Mouse (Mus musculus) gastrocnemius, postnatal 36 days (tissue): ENCODE measurements around the gene Rbfox3. TPM values are rescaled to one million over a fixed set of nuclear protein-coding genes. Genes with fewer than 3 reads are reported as not detected.

Experiments
- DNase-seq, 2 experiments: peaks; one replicate each; pipeline ENCODE4 v3.0.0; 2022
- intact Hi-C: fragments of 180-260 bp; cut with DNase I; formaldehyde crosslinking; loops from one replicate; pipeline ENCODE4 v1.15.1; 2025
- total RNA-seq, 2 experiments: library from RNA; stranded (reverse); gene quantifications; 2 replicates each; pipeline ENCODE4 v1.2.3; 2021

Gene Rbfox3
- total RNA-seq, 2 experiments from 2014 or later = 0.37 TPM; not detected in 1

DNA sequence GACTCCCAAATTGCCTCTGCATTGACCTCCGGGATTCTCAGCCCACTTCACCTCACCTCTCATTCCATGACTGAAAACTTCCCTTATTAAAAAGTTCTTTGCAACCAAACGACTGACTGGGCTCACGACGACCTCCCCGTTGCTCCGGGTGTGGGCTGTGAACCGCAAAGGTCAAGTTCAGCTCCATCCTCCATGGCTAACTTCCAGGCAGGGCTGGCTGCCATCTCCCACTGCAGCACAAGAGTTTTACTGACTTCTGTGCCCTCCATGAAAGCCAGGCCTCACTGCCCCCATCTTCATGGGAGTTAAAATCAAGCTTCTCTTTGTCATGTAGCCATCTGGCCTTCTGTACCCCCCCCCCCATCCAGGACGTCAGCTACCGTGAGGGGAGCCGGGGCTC, 273.7 kb downstream of the Rbfox3 start:
- no peak for DNase-seq
- intact Hi-C loops = no loop called here

DNA sequence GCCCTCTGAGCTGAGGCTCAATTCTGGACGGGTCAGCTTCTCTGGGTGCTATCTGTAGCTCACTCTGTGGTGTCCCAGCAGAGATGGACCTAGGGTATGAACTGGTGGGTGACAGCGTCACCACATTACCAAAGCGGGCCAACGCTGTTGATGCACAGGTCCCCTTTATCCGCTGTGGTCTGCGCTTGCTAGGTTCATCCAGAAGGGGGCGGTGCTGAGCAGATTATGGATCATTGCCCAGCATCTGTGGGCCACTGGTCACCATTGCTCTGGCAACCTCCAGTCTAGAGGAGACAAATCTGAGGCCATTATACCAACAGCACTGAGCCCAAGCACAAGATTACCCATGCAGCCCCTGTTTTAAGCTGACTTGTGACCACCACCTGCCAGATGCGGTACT, 276.8 kb downstream of the Rbfox3 start:
- intact Hi-C loops = no loop called here
- no peak for DNase-seq

DNA sequence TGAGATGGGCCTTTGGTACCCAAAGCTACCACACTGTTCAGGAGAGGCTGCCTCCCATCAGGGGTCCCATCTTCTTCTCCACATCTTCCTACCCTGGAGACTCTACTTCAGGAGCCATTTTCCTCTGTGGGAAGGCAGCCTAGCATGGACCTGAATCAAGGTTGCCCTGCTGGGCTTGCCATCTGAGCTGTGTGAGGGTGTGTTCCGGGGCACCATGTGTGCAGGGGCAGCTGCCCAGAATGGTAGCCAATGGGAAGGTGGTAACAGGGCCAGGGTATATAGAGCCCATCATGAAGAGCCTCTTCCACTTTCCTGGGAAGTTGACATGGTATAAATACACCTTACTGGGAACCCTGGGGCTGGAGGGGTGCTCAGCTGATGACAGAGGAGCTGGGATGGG, 281.7 kb downstream of the Rbfox3 start:
- no peak for DNase-seq
- intact Hi-C loops = no loop called here

DNA sequence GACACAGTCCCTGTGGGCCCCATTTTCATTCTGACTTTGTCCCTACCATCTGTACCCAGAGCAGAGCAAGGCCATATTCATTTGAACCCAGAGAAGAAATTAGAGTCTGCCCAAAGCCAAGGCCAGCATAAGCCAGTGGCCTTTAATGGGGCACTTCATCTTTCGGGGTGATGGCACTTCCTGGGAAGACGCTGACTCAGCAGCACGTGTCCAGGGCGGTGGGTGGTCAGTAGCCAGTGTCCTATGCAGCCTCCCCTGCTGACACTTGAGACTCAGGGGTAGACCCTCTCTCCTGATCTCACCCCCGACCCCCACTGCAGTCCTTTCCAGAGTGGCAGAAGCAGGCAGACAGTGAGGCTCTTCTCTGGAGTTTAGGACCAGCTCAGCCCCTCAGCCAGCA, 283.9 kb downstream of the Rbfox3 start:
- intact Hi-C loops = no loop called here
- DNase-seq = no peak

DNA sequence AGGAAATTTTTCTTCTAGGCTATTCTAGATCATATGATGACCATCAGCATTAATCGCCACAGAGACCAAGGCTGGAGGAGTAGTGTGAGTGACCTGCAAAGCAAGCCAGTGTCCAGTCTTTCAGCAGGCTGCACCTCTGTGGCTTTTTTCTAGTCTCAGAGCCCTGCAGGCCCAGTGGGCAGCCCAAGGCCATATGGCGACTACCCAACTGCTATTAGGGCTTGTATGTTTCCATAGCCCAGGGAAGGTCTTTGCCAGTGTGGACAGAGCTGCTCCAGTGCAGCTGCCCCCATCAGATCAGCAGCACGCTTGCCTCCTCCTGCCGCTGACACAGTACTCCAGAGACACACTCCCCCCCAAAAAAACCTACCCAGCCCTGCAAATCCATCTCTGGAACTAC, 290.5 kb downstream of the Rbfox3 start:
- DNase-seq = no peak
- intact Hi-C loops = no loop called here

DNA sequence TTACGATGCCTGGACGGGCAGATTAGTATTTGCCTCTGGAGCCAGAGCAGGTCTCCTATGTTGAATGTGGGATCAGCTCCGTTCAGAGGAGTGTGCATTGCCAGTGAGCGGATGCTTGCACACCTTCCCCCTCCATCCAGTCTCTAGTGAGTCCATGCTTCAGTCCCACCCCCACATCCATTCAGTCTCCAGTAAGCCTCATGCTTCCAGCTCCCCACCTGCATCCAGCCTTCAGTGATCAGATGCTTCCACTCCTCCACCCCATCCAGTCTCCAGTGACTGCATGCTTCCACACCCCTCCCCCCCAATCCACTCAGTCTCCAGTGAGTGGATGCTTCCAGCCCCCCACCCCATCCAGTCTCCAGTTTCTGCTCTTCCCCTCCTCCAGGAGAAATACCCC, 297.3 kb downstream of the Rbfox3 start:
- intact Hi-C loops = no loop called here
- DNase-seq = no peak

DNA sequence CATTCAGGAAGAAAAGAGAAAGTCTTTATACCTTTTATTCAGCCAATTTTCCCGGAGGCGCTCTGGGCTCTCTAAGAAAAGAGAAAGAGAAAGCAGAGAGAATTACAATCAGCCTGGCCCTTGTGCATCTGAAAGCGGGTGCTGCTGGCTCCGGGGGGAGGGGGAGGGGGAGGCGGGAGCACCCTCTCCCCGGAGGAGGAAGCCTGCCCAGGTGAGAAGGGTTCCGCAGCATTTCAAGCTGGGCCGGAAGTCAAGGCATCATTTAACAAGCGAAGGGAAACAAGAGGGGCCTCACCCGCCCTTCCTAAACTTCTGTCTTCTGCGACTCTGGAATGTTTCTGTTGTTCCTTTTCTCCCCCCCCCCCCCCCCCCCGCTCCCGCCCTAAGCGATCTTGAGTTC, 301.3 kb downstream of the Rbfox3 start:
- intact Hi-C loops = no loop called here
- no peak for DNase-seq

DNA sequence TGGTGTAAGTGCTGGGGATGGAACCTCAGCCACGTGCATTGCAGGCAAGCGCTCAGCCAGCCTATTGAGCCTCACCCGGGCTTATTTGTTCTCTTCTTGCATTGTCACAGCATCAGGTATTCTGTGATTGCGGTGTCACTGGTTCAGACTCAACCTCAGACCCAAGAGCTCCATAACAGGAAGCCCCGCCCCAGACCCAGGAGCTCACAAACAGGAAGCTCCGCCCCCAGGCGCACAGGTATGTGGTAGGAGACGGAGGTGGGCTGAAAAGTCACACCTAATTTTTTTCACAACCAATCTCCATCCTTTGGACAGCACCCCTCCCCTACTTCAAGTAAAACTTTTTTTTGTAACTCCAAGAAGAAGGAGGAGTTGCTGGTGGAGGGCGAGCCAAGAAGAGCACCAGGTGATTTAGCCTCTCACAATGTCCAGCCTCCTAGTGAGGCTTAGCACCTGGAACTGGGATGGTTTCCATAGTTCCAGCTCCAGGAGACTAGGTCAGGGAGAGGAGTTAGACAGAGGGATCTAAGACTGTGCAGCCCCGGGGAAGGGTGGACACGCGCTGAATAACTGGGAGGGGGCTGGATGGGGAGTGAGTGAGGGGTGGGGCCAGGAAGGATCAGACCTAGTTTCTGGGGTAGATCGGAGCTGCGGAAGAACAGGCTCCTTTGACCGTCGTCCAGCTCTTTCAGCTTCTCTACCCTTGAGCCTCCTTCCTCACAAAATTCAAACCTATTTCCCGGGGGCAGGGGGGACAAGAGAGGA, 302.0 kb downstream of the Rbfox3 start:
- intact Hi-C loops = no loop called here
- no peak for DNase-seq

DNA sequence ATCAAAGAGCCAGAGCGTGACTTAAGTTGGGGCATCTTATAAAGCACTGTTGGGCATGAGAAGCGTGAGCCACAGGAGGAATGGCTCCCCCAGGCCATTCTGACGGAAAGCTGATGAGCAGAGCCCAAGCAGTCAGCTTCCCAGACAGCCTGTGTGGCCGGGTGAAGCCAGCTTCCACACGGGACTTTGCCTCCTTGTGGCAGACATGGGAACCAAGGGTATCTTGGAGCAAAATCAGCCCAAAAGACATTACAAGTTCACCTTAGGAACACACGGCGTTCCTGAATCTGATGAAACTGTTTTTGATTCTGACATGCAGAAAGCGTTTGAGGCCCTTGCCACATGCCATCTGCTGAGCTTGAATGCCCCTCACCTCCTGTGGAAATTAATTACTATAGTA, 303.5 kb downstream of the Rbfox3 start:
- DNase-seq = no peak
- intact Hi-C loops = no loop called here

DNA sequence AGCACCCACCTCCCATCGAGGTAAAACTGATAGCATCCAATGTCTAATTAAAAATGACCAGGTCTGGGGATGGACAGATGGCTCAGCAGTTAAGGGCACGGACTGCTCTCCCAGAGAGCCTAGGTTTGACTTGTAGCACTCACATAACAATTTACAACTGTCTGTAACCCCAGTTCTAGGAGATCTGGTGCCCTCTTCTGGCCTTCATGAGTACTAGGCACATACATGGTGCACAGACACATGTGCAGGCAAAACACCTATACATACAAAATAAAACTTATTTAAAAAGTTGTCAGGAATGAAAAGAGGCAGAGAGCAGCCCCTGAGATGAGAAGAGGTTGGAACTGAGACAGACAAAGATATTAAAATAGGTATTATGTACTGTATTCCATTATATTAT, 305.8 kb downstream of the Rbfox3 start:
- DNase-seq = no peak
- intact Hi-C loops = no loop called here

DNA sequence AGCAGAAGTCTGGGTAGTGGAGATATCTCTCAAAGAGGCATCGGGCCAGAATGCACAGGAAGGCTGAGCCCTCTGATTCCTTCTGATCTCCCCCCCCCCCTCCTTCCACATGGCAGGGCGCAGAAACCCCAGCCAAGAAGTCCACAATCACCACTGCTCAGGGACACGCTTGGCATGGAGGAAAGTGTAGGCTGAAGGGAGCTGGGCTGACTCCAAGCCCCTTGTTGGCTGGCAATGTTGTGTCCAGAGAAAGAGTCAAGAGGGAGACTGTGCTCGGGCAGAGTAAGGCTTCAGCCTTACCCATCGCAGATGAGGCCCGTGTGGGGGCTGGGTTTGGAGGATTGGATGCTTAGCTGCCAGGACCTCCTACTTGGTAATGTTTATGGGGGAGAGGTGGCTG, 307.2 kb downstream of the Rbfox3 start:
- intact Hi-C loops = no loop called here
- DNase-seq = no peak

DNA sequence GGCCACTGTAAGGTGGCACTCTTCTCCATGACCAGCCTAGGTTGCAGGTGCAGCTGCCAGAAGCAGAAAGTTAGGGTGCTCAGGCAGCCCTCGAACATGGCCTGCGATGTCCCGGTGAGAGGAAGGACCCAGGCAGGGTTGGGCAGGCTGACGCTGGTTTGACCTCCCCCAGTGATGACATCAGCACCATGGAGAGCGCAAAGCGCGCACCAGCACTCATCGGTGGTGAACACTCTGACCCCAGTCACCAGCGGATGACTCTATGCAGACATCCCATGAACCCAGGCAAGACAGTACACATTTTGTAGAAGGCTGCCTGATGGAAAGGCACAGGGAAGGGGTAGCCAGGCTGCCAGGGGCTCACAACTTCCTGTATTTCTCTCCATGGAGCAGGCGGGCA, 308.3 kb downstream of the Rbfox3 start:
- intact Hi-C loops = no loop called here

DNA sequence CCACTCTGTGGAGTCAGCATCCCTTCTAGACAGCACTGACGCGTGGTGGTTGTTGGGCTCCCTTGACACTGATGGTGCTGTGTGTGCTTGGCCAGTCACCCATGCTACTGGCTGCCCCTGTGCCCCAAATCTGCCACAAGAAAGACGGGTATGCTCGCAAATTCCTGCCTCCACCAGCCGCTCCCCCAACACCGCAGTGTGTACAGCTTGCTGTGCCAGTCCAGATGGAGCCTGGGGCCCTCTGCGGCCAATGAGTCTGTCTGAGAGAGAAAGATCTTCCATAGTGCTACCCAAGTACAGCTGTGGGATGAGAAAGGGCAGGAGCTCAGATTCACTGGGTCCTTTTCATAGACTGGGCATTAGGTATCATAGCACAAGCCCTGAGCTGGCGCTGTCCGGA, 309.9 kb downstream of the Rbfox3 start:
- intact Hi-C loops = no loop called here
- DNase-seq = no peak

More for the DNA sequence above, 308.3 kb downstream of the Rbfox3 start:
- DNase-seq = no peak

DNA sequence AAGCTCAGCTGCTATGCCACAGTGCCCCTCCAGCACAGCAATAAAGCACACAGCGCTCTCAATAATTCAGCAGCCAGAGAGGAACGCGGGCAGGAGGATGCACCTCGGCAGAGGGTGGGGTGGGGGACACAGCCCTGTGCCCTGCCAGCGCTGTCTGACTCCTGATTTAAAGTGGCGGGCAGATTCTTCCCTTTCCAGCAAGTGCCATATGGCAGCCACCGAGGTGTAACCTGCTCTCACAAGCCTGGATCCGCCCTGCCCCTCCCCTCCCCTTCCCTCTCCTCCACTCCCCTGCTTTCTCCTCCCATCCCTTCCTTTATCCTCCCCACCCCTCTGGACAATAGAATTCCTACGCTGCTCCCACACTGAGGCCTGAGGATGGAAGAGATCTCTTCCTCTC, 311.2 kb downstream of the Rbfox3 start:
- intact Hi-C loops = no loop called here
- no peak for DNase-seq

DNA sequence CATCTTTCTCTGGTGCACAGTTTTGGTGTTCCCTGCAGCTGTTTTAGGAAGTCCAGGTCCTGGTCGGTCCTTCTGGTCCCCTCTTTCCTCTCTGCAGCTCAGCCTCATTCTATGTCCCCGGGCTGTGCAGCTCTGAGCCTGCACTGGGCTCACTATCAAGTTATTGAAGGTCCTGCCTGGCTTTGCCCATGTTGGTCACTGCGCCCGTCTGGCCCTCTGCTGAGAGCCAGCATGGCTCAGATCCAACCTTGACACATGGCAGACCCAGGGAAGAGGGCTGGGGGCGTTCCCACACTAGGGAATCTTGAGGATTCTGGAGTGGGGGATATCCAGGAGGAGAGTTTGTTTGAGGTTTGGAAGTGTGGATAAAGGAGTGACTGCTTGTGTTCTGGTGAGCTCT, 312.7 kb downstream of the Rbfox3 start:
- intact Hi-C loops = no loop called here

DNA sequence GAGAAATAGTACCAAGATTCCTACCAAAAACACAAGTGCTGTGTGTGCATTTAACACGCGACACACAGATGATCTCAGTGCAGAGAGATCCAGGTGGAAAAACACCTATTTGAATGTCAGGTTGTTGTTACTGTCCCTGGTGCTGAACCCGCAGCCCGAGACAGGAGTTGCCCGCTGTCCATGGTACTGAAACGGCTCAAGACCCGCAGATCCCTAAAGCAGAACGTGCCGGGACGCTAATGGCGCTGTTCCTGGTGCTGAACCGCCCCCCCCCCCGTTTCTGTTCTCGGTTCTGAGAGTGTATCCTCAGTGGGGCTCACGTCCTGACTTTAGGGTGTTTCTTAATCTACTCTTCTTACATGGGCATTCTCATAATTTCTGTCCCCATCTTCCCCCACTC, 326.6 kb downstream of the Rbfox3 start:
- intact Hi-C loops = no loop called here

More for the DNA sequence above, 312.7 kb downstream of the Rbfox3 start:
- no peak for DNase-seq

DNA sequence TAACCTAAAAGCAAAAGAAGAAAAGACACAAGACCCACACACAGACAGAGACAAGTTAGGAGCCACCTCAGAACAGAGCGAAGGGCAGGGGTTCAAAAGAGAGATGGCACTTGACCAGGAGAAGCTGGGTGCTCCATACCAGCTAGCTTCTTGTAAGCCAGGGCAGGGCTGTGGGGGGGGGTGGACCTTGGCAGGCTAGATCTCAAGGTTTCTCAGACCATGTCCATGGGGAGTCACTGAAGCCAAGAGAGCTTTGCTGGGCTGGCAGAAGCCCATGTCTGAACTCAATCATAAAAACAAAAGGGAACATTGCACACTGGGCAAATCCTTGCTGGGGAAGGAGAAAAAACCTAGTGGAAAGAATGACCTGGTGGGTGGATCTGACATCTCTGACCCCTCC, 327.4 kb downstream of the Rbfox3 start:
- DNase-seq = no peak
- intact Hi-C loops = no loop called here

More for the DNA sequence above, 326.6 kb downstream of the Rbfox3 start:
- peak; percentile 44 to 55 for DNase-seq

DNA sequence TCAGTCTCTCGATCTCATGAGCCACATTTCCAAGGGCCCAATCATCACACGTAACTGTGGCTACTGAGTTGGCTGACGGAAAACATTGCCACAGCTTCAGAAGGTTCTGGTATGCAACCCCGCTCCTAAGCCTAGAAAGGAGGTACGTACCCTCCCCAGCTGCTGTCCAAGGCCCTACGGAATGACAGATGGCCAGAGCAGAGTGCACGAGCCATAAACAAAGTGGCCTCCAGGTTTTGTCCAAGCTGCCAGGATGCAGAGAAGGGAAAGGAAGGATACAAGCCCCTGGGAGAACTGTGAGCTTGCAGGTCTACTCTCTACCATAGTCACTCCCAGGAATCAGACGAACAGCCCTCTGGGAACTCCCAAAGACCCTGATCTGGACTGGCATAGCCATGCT, 327.8 kb downstream of the Rbfox3 start:
- no peak for DNase-seq
- intact Hi-C loops = no loop called here

DNA sequence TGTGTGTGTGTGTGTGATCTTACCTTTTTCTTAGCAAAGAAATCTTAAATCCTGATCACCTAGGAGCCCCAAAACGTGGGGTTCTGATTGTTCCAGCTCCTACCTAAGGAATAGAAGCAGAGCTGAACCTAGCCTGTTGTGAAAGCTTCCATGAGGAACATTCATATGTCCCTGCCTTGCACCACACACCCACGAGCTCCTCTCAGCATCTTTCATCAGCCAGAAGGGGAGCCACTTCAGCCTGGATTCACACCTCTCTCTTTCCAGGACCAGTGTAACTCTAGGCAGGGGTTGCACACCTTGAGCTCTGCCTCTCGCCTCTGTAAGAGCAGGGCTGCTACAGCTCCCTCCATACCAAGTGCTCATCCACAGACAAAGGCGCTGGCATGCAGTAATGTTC, 330.4 kb downstream of the Rbfox3 start:
- intact Hi-C loops = no loop called here
- no peak for DNase-seq

DNA sequence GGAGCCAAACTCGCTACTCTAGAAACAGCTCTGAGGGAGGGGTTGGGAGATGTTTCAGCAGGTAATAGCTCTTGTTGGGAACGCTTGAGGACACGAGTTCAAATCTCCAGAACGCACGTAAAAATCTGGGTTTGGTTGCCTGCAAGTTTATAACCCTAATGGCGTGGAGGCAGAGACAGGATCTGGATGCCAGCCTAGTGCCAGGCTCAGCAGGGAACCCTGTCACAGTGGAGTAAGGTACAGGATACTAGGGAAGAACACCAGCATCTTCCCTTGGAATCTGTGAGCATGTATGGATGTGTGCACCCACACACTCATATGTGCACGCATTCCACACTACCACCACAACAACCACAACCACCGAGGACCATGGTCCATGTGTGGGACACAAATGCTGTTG, 331.8 kb downstream of the Rbfox3 start:
- intact Hi-C loops = no loop called here
- no peak for DNase-seq

DNA sequence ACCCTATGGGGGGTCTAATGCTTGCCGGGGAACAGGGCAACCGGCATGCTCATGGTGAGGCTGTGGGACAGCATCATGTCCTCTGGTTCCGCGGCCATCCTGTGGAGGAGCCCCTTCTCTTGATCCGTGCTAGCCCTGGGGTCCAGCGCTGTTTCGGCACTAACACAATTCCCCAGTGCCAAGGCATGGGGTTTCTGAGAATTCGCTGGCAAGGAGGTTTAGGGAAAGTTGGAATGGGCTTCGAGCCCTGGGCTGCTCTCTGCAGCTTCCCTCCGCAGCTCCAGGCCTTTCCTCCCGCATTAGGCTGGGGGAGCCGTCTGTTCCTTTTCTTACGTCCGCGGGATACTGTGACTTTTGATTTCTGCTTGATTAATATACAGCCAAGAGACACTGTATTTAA, 334.1 kb downstream of the Rbfox3 start:
- intact Hi-C loops = no loop called here
- DNase-seq = no peak

DNA sequence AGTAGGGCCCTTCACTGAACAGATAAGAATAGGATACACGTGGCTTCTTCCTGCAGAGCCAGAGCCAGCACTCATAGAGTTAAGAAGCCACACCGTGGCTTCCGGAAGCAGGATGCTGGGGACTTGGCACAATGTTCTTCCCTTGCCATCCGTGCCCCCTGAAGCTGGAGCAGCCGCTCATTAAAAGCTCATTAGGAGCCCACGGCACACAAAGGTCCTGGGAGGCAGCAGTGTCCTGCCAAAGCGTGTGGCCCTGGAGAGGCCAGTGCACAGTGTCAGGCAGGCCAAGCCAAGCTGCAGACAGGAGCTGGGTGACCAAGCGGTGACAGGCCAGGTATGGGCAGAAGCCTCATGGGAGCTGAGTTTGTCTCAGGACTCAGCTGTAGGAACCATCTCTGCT, 334.8 kb downstream of the Rbfox3 start:
- intact Hi-C loops = no loop called here
- no peak for DNase-seq

DNA sequence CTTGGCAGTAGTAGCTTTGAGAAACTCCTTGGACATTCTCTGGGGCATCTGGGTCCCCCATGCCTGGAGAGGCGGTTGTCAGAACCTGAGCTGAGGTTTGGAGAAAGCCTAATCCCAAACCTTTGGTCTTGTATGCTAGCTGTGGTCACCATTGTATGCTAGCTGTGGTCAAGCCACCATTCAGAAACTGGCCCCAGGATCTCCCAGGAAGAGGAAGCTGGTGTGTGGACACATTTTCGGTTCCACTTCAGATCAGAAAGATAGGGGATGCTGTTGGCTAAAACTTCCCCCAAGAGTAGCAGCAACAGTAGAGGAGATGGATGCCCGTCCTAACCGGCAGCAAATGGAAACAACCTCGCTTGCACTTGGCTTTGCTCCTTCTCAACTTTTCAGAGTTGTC, 337.0 kb downstream of the Rbfox3 start:
- intact Hi-C loops = no loop called here

More for the DNA sequence above, 337.0 kb downstream of the Rbfox3 start:
- no peak for DNase-seq
